Mouse (Mus musculus) brown adipose tissue, adult 24 weeks (tissue): ENCODE results near the gene Hhatl. TPM values are rescaled to one million over a fixed set of nuclear protein-coding genes. Genes with fewer than 3 reads are reported as not detected.

Source experiments
- H3K27ac ChIP-seq: fragments of 200-500 bp; replicated peaks from 2 replicates; pipeline ENCODE4 v1.5.1; 2012; ENCODE audit warnings: low read depth, mild to moderate bottlenecking, low read length
- H3K4me1 ChIP-seq: fragments of 200-500 bp; 2 replicates; pipeline ENCODE4 v1.6.1; 2012; ENCODE audit warnings: low read length, mixed read lengths; ENCODE audit not compliant: control insufficient read depth, insufficient read depth, insufficient read length
- H3K4me3 ChIP-seq: fragments of 200-500 bp; 2 replicates; pipeline ENCODE4 v1.5.1; 2012; ENCODE audit warnings: low read depth, mild to moderate bottlenecking, low read length, moderate library complexity; ENCODE audit not compliant: insufficient read depth
- polyA plus RNA-seq: library from polyadenylated mRNA; stranded (reverse); fragments of >200 nt; gene quantifications from 2 replicates; pipeline ENCODE4 v1.2.4, GENCODE M21; 2012; ENCODE audit not compliant: missing spikeins, insufficient read depth, insufficient read length

Gene Hhatl
- polyA plus RNA-seq = 1.7 and 2.4 TPM in 2 replicates

DNA sequence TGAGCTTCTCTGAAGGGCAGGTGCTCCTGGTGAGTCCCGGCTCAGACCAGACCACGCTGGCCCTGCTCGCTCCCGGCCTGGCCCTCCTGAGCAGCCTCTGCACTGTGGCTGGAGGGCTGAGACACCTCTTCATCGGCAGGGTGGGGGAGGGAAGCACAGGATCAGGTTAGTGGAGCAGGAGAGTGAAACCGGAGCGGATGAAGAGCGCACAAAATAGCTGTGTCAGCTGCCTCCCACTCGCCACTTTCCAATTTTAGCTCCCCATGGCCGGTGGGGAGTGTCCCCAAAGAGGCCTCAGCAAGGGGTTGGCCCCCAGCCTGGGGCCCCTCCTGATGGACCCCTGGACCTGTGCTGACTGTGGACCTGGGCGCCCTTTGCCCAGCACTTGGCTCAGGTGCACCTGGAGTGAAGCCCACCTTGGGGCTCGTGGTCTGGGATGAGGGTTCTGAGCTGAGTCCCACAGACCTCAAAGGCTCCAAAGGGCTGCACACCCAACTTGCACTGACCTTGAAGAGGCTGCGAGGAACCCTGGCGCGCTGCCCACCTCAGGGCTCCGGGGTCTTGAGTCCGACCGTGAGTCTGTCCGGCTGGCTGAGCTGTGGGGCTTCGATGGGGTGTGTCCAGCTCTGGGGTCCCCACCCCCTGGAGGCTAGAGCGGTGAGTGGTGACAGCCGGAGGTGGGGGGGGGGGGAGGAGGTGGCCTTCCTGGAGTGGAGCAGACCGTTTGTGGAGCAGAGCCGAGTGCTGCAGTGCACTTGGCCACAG is at the start of gene Hhatl:
Hhatl (minus strand) TSS at position 751 of the 765 bp plus-strand sequence.
- Histone ChIP-seq H3K27ac (no peak within 1 kb of the TSS), H3K4me1 (no peaks in the 10 kb centered on the region), H3K4me3 (no peak within 1 kb of the TSS)

DNA sequence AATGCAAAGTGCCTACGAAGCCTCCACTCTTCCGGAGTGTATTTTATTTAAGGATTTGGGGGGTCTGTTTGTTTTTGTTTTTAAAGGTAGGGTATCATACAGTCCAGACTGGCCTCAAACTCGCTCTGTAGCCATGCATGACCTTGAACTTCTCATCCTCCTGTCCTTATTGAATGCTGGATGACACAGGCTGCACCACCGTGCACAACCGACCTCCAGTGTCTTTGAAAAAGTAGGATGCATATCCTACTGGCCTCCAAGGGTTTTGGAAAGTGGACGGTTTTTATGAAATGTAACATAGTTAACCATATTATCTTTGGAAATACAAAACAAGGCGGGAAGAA is 47.3 kb upstream of the Hhatl start:
- 0 out of 2 replicates have a peak, but pooled peaks cover 3% of the 10 kb centered on the region for H3K4me1 ChIP-seq
- H3K4me3 ChIP-seq = peak overlapping the region; percentile 56
- H3K27ac ChIP-seq = no peak overlapping the region

DNA sequence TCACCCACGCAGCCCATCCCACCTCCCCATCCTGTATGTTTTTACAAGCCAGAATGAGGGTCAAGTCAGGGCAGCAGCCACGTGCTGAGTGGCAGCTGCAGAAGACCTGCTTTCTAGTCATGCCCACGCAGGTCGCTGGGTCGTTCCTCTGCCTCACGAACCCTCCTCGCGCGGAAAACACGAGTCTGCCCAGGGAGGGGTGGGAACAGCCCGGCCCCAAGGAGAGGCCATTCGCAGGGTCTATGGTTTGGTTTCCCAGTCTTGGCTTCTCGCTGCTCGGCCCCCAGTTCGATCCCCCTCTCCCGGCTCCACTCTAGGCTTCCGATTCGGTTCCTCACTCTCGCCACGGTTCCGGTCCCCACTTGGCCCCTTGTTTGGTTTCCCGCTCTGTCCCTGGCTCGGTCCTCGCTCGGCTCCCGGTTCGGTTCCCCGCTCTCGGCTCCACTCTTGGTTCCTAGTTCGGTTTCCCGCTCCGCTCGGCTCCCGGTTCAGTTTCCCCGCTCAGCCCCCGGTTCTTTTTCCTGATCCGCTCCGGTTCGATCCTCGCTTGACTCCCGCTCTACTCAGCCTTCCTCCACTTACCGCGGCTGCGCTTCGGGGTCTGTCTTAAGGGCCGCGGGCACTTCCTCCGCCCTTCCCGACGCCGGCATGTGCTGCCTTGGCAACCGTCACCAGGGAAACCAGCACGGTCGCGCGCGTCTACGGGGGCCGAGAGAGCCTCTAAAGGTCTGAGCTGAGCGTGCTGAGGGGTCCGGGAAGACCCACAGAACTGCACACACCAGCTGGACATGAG is 46.7 kb upstream of the Hhatl start, which contains the start of gene Ccdc13:
Ccdc13 (minus strand) TSS at position 633 of the 793 bp plus-strand sequence.
- Histone ChIP-seq H3K4me1 (0 out of 2 replicates have a peak, but pooled peaks cover 3% of the 10 kb centered on the region), H3K4me3 (peak within 1 kb of the TSS; percentile 56), H3K27ac (no peak within 1 kb of the TSS)

DNA sequence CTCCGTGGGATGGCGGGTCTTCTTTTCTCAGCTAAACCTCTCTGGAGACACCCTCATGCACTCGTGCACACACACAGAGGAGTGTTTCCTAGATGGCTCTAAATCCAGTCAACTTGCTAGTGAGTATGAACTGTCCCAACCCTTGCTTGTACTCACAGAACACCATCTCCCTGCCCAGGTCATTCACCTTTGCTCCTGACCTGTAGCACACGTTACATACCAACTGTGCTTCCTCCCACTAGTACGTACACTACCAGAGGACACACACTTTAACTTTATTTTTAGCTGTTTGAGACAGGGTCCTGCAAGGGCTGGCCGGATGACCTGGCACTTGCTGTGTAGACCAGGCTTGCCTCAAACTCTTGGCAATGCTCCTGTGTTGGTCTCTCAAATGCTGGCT is 45.7 kb upstream of the Hhatl start:
- Histone ChIP-seq H3K27ac (no peak overlapping the region), H3K4me1 (0 out of 2 replicates have a peak, but pooled peaks cover 3% of the 10 kb centered on the region), H3K4me3 (no peak overlapping the region)

DNA sequence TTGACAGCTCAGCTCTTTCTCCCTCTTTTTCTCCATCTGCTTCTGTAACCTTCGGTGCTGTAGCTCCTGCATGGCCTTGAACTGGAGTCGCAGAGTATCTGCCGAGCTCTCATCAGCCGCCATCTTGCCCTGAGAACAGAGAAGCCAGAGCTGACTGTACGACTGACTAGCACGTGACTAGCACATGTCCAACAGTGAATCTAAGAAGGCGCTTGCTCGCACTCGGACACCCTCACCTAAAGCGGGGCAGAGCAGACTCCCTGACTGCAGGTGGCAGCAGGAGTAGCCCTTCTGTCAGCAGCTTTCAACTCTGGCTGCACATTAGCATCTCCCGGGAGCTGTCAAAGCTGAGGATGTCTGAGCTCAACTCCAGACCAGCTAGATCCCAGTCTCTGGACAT is 41.5 kb upstream of the Hhatl start:
- H3K27ac ChIP-seq = no peak overlapping the region
- no peaks in the 10 kb centered on the region for H3K4me1 ChIP-seq
- H3K4me3 ChIP-seq = no peak overlapping the region

- Histone ChIP-seq H3K27ac (no peak overlapping the region), H3K4me1 (no peaks in the 10 kb centered on the region), H3K4me3 (no peak overlapping the region)
Measured at GRCm38 (mm10) chr9:121830956-121831293, 38.6 kb upstream of the Hhatl start.

DNA sequence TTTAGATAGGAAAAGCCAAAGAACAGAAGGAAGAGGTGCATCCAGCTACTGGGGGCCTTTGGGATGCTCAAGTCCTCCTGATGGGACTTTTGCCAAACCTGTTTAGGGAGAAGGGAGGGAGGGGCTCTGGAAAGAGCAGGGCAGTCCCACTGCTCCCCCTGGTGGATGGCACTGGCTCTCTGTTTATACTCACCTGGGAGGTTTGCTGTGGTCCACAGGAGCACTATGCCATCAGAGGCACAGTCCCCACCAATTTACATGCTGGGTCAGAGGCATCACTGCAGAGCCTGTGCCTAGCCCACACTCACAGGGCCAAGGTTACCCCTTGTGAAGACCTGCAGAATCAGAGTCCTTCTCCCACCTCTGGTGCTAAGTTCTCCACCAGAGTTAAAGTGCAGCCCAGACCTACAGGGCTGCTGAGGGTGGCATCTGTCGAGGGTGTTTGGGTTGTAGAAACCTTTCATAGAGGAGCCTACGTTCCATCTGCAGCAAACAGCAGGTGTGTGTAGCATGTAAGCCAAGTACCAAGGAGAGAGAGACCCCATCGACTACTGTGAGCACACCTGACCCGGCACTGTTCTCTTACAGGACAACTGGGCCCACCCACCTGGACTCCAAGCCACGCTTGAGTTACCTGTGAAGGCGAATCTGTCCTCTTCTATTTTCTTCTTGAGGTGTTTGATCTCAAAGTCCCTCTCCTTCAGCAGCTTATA is 38.1 kb upstream of the Hhatl start:
- no peaks in the 10 kb centered on the region for H3K4me1 ChIP-seq
- H3K4me3 ChIP-seq = no peak overlapping the region
- no peak overlapping the region for H3K27ac ChIP-seq

DNA sequence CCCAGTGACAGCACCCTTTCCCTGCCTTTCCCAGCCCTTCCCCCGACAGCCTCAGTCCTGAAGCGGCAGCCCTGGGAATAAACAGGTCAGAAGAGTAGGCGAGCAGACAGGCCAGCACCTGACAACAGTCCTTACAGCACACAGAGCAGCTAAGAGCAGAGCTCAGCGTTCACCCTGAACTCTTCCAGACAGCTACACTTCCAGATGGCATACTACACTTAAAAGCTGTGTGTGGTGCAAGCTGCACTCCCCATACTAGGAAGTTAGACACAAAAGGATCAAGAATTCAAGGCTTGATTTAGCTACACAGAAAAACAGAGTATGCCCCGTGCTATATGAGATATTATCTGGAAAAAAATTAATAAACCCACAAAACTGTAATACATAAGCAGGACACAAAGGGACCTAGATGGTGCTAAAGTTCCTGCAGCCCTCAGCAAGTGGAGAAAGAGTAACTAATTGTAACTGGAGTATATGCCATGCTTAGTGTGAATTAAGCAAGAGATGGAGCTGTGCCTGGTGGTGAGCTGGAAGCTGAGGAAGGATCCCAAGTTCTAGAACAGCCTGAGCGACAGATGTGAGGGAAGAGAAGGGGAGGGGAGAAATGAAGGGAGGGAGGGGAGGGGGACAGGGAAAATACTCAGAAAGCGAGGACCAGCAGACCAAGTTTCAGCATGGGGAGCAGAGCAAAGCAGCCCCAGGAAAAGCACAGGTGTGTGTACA is 37.1 kb upstream of the Hhatl start:
- Histone ChIP-seq H3K4me3 (no peak overlapping the region), H3K4me1 (no peaks in the 10 kb centered on the region), H3K27ac (no peak overlapping the region)

- H3K4me3 ChIP-seq = no peak overlapping the region
- no peaks in the 10 kb centered on the region for H3K4me1 ChIP-seq
Measured at GRCm38 (mm10) chr9:121828314-121828713, 36.0 kb upstream of the Hhatl start.

GRCm38 (mm10) chr9:121826356-121826755 is 34.0 kb upstream of the Hhatl start:
- no peak overlapping the region for H3K4me3 ChIP-seq

More at GRCm38 (mm10) chr9:121828314-121828713, 36.0 kb upstream of the Hhatl start:
- no peak overlapping the region for H3K27ac ChIP-seq

DNA sequence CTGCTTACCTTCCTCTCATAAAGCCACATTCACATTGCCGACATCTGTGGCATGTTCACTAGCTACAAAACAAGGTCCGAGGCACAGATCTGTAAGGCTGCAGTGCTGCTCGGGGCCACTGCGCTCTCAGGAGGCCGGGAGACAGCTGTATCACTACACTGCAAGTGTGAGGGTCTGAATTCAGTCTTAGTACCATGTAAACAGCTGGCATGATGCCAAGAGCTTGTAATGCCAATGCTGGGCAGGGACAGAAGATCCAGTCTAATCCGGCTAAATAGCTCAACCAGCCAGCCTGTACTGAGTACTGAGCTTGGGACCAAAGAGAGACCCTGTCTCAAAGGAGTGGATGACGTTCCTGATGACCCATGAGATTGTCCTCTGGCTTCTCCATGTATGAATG is 31.7 kb upstream of the Hhatl start:
- H3K4me3 ChIP-seq = no peak overlapping the region
- H3K4me1 ChIP-seq = peaks cover 6% of the 10 kb centered on the region; the same call in 1 of the 2 replicates
- H3K27ac ChIP-seq = no peak overlapping the region

More at GRCm38 (mm10) chr9:121826356-121826755, 34.0 kb upstream of the Hhatl start:
- Histone ChIP-seq H3K27ac (no peak overlapping the region), H3K4me1 (no peaks in the 10 kb centered on the region)

GRCm38 (mm10) chr9:121823051-121823450 is 30.7 kb upstream of the Hhatl start:
- Histone ChIP-seq H3K27ac (no peak overlapping the region), H3K4me3 (no peak overlapping the region), H3K4me1 (peaks cover 6% of the 10 kb centered on the region; the same call in 1 of the 2 replicates)

DNA sequence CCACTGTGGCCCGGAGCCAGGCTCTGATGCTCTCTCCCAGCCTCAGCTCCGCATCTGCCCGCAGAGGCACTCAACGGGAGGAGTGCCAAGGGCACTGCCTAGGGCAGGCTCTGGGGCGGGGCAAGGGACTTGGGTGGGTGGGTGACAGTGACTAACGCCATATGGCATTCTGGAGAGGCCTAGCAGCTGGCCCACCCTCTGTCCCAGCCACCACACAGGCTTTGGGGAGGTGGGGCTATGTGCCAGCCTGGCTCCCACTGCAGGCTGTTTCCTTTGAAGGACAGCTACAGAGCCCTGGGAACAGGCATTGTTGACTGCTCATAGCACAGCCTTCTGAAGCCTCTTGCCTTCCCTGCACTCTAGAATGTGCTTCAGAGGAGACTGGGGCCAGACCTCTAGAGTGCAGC is 30.3 kb upstream of the Hhatl start:
- Histone ChIP-seq H3K4me1 (peaks cover 6% of the 10 kb centered on the region; the same call in 1 of the 2 replicates), H3K4me3 (no peak overlapping the region), H3K27ac (no peak overlapping the region)

DNA sequence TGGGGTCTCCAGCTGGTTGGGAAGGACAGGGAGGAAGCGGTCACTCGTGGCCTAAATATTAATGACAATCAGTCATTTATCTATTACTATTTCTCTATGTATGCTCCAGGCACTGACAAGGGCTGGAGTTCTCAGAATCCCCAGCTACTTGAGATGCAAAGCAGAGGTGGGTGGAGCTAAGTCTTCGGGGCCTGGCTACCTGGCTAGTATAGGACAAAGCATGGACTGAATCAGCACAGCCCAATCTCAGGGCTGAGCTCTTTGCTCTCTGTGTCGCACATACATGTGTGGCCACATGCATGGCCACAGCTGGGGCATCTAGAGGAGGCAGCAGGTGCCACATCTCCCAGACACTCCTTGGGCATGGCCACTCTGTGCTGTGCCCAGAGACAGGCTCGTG is 28.5 kb upstream of the Hhatl start:
- Histone ChIP-seq H3K4me3 (no peak overlapping the region), H3K27ac (no peak overlapping the region), H3K4me1 (peaks cover 6% of the 10 kb centered on the region; the same call in 1 of the 2 replicates)
